Mouse (Mus musculus) bone marrow macrophage, adult 2 months (primary cell): ENCODE results near the gene Mob3c. TPM values are rescaled to one million over a fixed set of nuclear protein-coding genes. Genes with fewer than 3 reads are reported as not detected.

Source experiments
- H3K27ac ChIP-seq: 2 replicates; pipeline ENCODE4 v1.5.1; 2012; ENCODE audit warnings: low read depth, low read length; ENCODE audit not compliant: insufficient read depth
- H3K4me1 ChIP-seq: 2 replicates; pipeline ENCODE4 v1.6.1; 2012; ENCODE audit warnings: low read length; ENCODE audit not compliant: control insufficient read depth, insufficient read depth
- H3K4me3 ChIP-seq: 2 replicates; pipeline ENCODE4 v1.5.1; 2012; ENCODE audit warnings: mild to moderate bottlenecking, low read length, moderate library complexity; ENCODE audit not compliant: insufficient read depth
- CTCF ChIP-seq: IDR thresholded peaks from 2 replicates; pipeline ENCODE4 v1.5.1; 2012; ENCODE audit warnings: low read depth, mild to moderate bottlenecking, low read length, moderate library complexity
- POLR2A ChIP-seq: IDR thresholded peaks from 2 replicates; pipeline ENCODE4 v1.6.1; 2012; ENCODE audit warnings: mild to moderate bottlenecking, low read depth, low read length, borderline replicate concordance
- polyA plus RNA-seq: library from polyadenylated mRNA; stranded (reverse); fragments of >200 nt; gene quantifications from 2 replicates; pipeline ENCODE4 v1.2.4, GENCODE M21; 2012; ENCODE audit not compliant: missing spikeins, insufficient read depth, insufficient read length

Gene Mob3c
- polyA plus RNA-seq, 1 experiment: 25.3 TPM

GRCm38 (mm10) chr4:115873231-115873630, 45.3 kb downstream of the Mob3c start:
- TF ChIP-seq CTCF (no peak), POLR2A (no peak)
- Histone ChIP-seq H3K4me1 (no peaks in the 10 kb centered on the region), H3K27ac (no peak overlapping the region), H3K4me3 (no peak overlapping the region)

- no peak overlapping the region for H3K4me3 ChIP-seq
- H3K4me1 ChIP-seq: no peaks in the 10 kb centered on the region
- H3K27ac ChIP-seq: no peak overlapping the region
- TF ChIP-seq CTCF: no peak
- no peak for TF ChIP-seq POLR2A
Measured at GRCm38 (mm10) chr4:115878216-115878678, 50.4 kb downstream of the Mob3c start.

- no peak overlapping the region for H3K27ac ChIP-seq
- no peaks in the 10 kb centered on the region for H3K4me1 ChIP-seq
- TF ChIP-seq CTCF (no peak), POLR2A (no peak)
- H3K4me3 ChIP-seq: no peak overlapping the region
Measured at GRCm38 (mm10) chr4:115878828-115879227, 50.9 kb downstream of the Mob3c start.

GRCm38 (mm10) chr4:115881183-115881582, 53.3 kb downstream of the Mob3c start:
- TF ChIP-seq CTCF (no peak), POLR2A (no peak)
- H3K4me1 ChIP-seq: no peaks in the 10 kb centered on the region
- no peak overlapping the region for H3K27ac ChIP-seq
- no peak overlapping the region for H3K4me3 ChIP-seq

GRCm38 (mm10) chr4:115882195-115882594, 54.3 kb downstream of the Mob3c start:
- no peak overlapping the region for H3K27ac ChIP-seq
- no peaks in the 10 kb centered on the region for H3K4me1 ChIP-seq
- TF ChIP-seq CTCF: no peak
- no peak for TF ChIP-seq POLR2A
- no peak overlapping the region for H3K4me3 ChIP-seq

- H3K4me3 ChIP-seq: no peak within 1 kb of the TSS
- no peak within 1 kb of the TSS for H3K27ac ChIP-seq
- no peak for TF ChIP-seq CTCF
- no peak for TF ChIP-seq POLR2A
- H3K4me1 ChIP-seq: no peaks in the 10 kb centered on the region
Measured at GRCm38 (mm10) chr4:115884022-115884421, 56.1 kb downstream of the Mob3c start, which contains the start of gene Kncn. TSS of gene Kncn (plus strand) at chr4:115884400.

Other genes starting within 250 kb of the Mob3c start
- gene Cyp4a32, start 227.1 kb upstream of the Mob3c start, polyA plus RNA-seq: not detected in 2 replicates
- gene Cyp4b1, start 180.4 kb upstream of the Mob3c start, polyA plus RNA-seq: not detected in 2 replicates
- gene Efcab14, start 90.3 kb upstream of the Mob3c start, polyA plus RNA-seq: 30.9 and 42.8 TPM in 2 replicates
- gene Tex38, start 47.1 kb upstream of the Mob3c start, polyA plus RNA-seq: not detected in 2 replicates
- 15.4 and 17.3 TPM in 2 replicates for gene Atpaf1, start 43.3 kb upstream of the Mob3c start, polyA plus RNA-seq
- gene Mknk1, start 11.1 kb downstream of the Mob3c start, polyA plus RNA-seq: 138 and 149 TPM in 2 replicates
- not detected in 2 replicates for gene Kncn, start 56.3 kb downstream of the Mob3c start, polyA plus RNA-seq
- gene 6430628N08Rik, start 62.6 kb downstream of the Mob3c start, polyA plus RNA-seq: not detected in 2 replicates
- gene Dmbx1, start 111.8 kb downstream of the Mob3c start, polyA plus RNA-seq: not detected in 2 replicates
- gene Faah, start 189.8 kb downstream of the Mob3c start, polyA plus RNA-seq: not detected in 2 replicates
- 12.4 and 12.8 TPM in 2 replicates for gene Nsun4, start 225.8 kb downstream of the Mob3c start, polyA plus RNA-seq
- 470 and 523 TPM in 2 replicates for gene Uqcrh, start 247.0 kb downstream of the Mob3c start, polyA plus RNA-seq
- gene Lrrc41, start 247.2 kb downstream of the Mob3c start, polyA plus RNA-seq: 28.2 and 29.0 TPM in 2 replicates